Mouse (Mus musculus) erythroblast, embryonic 14.5 days (primary cell): ENCODE measurements around the gene Nav2. TPM values are rescaled to one million over a fixed set of nuclear protein-coding genes. Genes with fewer than 3 reads are reported as not detected.

Experiments used
- H3K27me3 ChIP-seq: 2 replicates; pipeline ENCODE4 v1.6.1; 2012; ENCODE audit warnings: inconsistent platforms; ENCODE audit not compliant: control insufficient read depth
- H3K36me3 ChIP-seq: 2 replicates; pipeline ENCODE4 v1.6.1; 2012; ENCODE audit warnings: mild to moderate bottlenecking, inconsistent platforms; ENCODE audit not compliant: control insufficient read depth
- H3K4me1 ChIP-seq: 2 replicates; pipeline ENCODE4 v1.6.1; 2012; ENCODE audit warnings: inconsistent platforms; ENCODE audit not compliant: control insufficient read depth
- H3K4me3 ChIP-seq: replicated peaks from 2 replicates; pipeline ENCODE3; 2012; ENCODE audit warnings: moderate library complexity, mild to moderate bottlenecking, inconsistent platforms
- H3K9me3 ChIP-seq: 2 replicates; pipeline ENCODE4 v1.6.1; 2012; ENCODE audit warnings: low read length, inconsistent platforms, mixed read lengths; ENCODE audit not compliant: control insufficient read depth
- GATA1 ChIP-seq: IDR thresholded peaks from 2 replicates; pipeline ENCODE4 v1.6.1; 2012; ENCODE audit warnings: low read length, inconsistent platforms, mixed read lengths
- TAL1 ChIP-seq: IDR thresholded peaks from 3 replicates; pipeline ENCODE4 v1.6.1; 2012; ENCODE audit warnings: low read length, inconsistent platforms, mixed read lengths
- polyA plus RNA-seq: library from polyadenylated mRNA; stranded (reverse); fragments of >175 nt; gene quantifications from 2 replicates; pipeline ENCODE4 v1.2.3, GENCODE M21; 2012

Nav2 gene
- polyA plus RNA-seq, 1 experiment: 0.11 TPM

DNA sequence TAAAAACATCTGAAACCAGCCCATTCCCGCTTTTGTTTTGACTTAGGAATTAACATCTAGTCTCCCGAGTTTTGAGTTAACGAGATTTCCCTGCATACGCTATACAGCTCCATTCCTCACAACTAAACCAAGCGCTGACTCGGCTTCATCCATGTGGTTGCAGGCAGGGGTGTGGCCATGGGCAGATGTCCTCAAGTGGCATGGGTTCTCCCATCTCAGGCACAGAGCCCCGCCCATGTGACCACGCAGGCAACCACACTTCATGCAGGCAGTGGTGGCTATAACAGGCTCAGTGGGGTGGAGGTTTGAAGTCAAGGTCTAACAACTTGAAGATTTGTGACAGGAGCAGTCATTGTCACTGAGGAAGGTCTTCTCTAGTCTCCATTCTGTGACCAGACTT is 138.8 kb downstream of the Nav2 start:
- no peaks in the 10 kb centered on the region for H3K9me3 ChIP-seq
- no peak overlapping the region for H3K4me3 ChIP-seq
- H3K36me3 ChIP-seq: no peaks in the 10 kb centered on the region
- H3K4me1 ChIP-seq: no peaks in the 10 kb centered on the region
- H3K27me3 ChIP-seq: peaks cover 12% of the 10 kb centered on the region
- TF ChIP-seq TAL1 (no peak), GATA1 (no peak)

DNA sequence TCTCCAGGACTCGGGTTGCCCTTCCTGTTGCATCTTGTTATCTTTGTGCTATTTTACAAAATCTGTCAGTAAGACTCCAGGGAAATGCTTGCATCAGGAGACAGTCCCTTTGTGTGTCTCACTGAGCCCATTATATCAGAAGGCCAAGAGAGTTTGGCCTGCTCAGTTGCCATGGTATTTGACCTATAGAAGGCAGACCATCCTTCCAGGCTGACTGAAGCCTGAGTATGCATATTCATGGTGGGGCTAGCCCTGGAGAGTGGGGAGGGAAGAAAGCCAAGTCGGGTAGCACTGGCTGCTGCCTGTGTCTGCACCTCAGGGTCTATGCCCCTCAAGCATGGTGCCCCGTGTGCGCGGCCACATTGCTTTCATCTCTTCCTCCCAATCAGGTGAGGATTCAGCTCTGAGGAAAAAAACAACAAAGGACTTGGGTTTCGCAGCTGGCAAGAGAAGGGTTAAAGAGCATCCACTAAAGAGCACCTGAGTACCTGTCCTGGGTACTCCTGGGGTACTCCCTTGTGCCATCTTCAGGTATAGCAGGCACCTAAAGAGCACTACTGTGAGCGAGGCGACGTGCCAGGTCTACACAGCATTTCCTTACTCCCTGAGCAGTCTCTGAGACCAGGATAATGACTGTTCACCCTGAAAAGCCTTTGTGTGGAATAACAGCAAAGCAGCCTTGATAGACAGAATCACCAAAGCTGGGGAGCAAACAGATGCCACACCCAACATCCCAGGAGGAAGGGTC is 144.5 kb downstream of the Nav2 start:
- no peaks in the 10 kb centered on the region for H3K27me3 ChIP-seq
- H3K36me3 ChIP-seq: no peaks in the 10 kb centered on the region
- H3K4me3 ChIP-seq: no peak overlapping the region
- H3K9me3 ChIP-seq: no peaks in the 10 kb centered on the region
- H3K4me1 ChIP-seq: no peaks in the 10 kb centered on the region
- TF ChIP-seq TAL1: no peak
- no peak for TF ChIP-seq GATA1

DNA sequence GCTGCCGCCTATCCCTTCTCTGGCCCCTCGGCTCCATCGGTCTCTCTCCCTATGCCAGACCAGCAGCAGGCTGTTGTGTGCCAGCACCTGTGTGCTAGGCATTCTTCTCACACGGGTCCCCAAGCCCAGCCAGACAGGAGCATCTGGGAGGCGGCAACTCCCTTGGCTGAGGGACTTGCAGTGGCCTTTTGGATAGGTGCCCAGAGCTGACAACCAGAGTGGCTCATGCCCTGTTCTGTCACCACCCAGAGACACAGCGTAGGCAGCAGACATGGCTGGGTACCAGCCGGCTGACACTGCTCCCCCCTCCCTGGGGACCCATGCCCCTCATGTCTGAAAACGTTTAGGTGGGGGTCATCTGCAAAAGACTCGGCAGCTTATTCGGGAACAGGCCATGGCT is 146.8 kb downstream of the Nav2 start:
- TF ChIP-seq TAL1: no peak
- no peak for TF ChIP-seq GATA1
- no peak overlapping the region for H3K4me3 ChIP-seq
- H3K9me3 ChIP-seq: no peaks in the 10 kb centered on the region

DNA sequence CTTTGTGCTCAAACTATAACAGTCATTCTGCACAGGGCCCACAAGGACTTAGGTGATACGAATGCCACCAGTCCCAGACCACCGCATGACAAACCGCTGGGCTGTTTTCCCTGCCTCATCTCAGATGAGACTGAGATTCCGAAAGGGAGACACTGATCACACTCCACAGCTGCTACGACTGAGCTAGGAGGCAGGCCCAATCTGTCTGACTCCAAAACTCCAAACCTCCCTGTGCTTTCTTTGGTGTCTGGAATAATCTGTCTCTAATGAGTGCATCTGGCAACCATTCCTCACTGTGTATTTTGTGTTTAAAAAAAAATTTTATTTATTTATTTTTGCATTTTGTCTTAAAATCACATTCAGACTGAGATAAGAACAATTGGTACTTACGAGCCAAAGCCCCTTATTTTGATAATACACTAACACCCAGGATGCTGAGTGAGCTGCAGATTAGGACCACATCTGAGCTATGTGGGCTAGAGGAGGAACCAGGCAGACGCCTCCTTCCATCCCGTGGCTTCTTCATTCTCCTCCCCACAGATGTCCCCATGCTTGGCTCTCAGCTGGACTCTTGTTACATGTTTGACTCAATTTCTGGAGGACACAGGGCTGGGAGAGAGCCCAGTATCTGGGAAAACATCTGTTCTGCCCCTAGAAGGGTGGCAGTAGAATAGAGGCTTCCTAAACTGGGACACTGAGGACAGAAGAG is 149.9 kb downstream of the Nav2 start:
- Histone ChIP-seq H3K9me3 (no peaks in the 10 kb centered on the region), H3K4me3 (no peak overlapping the region)
- TF ChIP-seq GATA1: no peak

More for the DNA sequence above, 146.8 kb downstream of the Nav2 start:
- Histone ChIP-seq H3K4me1 (no peaks in the 10 kb centered on the region), H3K36me3 (no peaks in the 10 kb centered on the region), H3K27me3 (no peaks in the 10 kb centered on the region)

DNA sequence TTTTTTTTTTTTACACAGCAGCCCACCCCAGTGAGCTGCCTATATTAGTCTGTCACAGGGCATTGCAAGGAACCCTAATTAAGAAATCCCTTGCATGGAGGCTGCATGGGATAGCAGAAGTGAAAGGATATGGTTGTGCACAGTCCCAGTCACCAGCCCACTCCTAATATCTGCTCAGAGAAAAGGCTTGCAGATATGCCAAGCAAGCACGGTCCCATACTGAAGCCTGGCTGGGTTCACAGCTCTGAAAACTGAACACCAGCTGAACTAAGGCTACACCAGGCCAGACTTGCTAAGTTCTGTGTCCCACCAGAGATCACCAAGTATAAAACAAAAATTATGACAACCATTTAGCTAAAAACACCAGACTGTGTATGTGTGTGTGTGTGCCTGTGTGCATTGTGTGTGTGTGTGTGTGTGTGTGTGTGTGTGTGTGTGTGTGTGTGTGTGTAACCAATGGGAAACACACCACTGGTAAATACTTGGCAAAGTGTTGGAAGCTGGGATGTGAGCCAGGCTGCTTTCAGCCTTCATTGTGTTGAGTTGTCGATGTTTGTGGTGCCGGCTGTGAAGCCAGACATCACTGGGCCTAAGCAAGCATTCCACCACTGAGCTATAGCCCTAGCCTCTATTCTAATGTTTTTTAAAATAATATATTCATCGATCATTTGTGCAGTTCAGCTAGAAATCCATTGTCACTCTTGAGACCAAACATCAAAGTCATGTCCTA is 156.4 kb downstream of the Nav2 start:
- Histone ChIP-seq H3K36me3 (no peaks in the 10 kb centered on the region), H3K4me3 (no peak overlapping the region), H3K27me3 (no peaks in the 10 kb centered on the region), H3K9me3 (no peaks in the 10 kb centered on the region), H3K4me1 (no peaks in the 10 kb centered on the region)
- TF ChIP-seq GATA1 (no peak), TAL1 (no peak)

More for the DNA sequence above, 149.9 kb downstream of the Nav2 start:
- Histone ChIP-seq H3K4me1 (no peaks in the 10 kb centered on the region), H3K27me3 (no peaks in the 10 kb centered on the region), H3K36me3 (no peaks in the 10 kb centered on the region)

DNA sequence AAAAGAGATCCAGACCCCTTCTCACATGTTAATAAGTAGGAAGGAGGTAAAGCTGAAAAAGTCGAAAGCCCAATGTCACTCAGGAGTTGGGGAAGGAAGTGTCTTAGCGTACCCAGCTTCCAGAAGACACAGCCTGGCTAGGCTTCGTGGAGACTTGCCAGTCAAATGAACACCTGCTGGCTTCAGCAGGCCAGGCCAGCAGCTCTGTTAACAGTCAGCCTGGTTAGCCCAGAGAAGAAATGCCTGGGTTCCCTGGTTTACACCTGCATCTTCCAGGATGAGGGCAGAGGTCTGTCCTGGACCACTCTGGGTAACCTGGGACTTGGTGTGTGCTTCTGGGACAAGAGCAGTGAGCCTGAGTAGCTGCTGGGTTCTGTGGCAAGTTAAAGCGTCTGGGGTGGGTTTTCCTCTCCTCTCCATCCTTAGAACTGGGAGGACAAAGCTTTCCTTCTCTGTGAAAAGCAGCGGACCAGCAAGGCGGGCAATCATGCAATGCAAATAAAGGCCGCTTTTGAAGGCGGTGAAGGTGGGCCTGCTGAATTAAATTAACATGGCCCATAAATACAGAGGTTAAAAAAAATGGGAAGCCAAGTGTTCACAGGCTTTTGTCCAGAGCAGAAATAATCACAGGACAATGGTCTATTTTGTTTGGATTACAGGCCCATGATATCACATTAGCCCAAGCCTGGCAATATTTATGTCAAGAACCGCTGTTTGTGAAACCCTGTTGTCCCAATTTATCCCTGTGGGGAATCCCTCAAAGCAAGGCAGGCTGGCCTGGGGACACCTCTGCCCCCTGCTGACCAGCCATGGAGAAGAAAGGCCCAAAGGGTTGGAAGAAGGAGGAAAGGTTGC is 157.3 kb downstream of the Nav2 start:
- H3K4me3 ChIP-seq: no peak overlapping the region
- TF ChIP-seq GATA1 (no peak), TAL1 (no peak)
- H3K36me3 ChIP-seq: no peaks in the 10 kb centered on the region
- no peaks in the 10 kb centered on the region for H3K9me3 ChIP-seq
- no peaks in the 10 kb centered on the region for H3K27me3 ChIP-seq
- no peaks in the 10 kb centered on the region for H3K4me1 ChIP-seq

DNA sequence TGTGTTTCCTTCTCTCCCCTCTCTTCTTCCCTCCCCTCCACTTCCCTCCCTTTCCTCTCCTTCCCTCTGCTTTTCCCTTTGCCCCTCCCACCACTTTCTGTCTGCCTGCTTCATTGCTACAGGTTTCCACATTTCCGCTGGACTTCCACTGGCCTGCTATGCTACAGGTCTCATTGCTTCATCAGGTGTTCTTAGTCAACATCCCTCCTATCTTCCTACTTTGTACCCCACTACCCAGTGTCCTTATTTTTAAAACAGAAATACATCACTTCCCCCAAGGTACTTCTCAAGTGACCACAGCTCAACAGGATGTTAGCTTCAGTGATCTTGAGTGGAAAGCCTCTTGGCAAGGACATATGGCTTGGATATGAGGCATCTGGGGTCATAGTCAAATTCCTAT is 158.3 kb downstream of the Nav2 start:
- Histone ChIP-seq H3K9me3 (no peaks in the 10 kb centered on the region), H3K36me3 (no peaks in the 10 kb centered on the region), H3K4me1 (no peaks in the 10 kb centered on the region), H3K4me3 (no peak overlapping the region), H3K27me3 (0 out of 2 replicates have a peak, but pooled peaks cover 2% of the 10 kb centered on the region)
- TF ChIP-seq TAL1: no peak
- TF ChIP-seq GATA1: no peak

DNA sequence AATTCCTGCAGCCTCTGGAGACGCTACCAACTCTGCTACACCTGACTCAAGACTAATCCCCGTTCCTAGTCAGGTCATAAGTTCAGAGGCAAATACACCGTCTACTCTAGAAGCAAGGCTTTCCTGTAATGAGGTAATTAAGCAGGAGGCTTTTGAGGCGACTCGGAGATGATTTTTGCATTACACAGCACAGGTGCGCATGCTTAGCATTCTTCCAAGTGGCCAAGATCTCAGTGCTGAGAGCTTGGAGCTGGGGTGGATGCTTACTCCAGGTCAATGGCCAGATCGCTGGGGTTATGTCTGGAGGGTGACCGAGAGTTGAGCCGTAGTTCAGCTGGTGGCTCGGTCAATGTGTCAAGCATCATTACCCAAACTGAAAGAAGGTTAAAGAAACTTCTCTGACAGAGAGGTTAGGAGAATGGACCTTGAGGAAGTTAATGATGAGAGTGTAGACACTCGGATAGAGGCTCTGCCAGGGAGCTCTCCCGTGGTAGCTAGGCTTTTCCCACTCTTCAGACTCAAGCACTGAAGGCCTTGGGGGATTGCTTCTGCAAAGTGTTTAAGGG is 161.0 kb downstream of the Nav2 start:
- 0 out of 2 replicates have a peak, but pooled peaks cover 2% of the 10 kb centered on the region for H3K27me3 ChIP-seq
- no peaks in the 10 kb centered on the region for H3K4me1 ChIP-seq
- no peak for TF ChIP-seq TAL1
- TF ChIP-seq GATA1: no peak
- no peak overlapping the region for H3K4me3 ChIP-seq
- H3K9me3 ChIP-seq: no peaks in the 10 kb centered on the region
- no peaks in the 10 kb centered on the region for H3K36me3 ChIP-seq
